Mouse (Mus musculus): ENCODE results near the gene Tmem88.

The Tmem88 gene

GRCm38 (mm10) chr11:69416509-69416908 is 18.5 kb upstream of the Tmem88 start:
- no peak for DNase-seq (ENCODE audit: low spot score in 2 of 2)

- DNase-seq (ENCODE audit: low spot score in 2 of 2) = no peak
Measured at GRCm38 (mm10) chr11:69415668-69416451, 17.8 kb upstream of the Tmem88 start.

- no peak for DNase-seq (ENCODE audit: low spot score in 2 of 2)
Measured at GRCm38 (mm10) chr11:69415327-69415667, 17.3 kb upstream of the Tmem88 start.

GRCm38 (mm10) chr11:69414421-69415326 is 16.6 kb upstream of the Tmem88 start:
- no peak for DNase-seq (ENCODE audit: low spot score in 2 of 2)

DNA sequence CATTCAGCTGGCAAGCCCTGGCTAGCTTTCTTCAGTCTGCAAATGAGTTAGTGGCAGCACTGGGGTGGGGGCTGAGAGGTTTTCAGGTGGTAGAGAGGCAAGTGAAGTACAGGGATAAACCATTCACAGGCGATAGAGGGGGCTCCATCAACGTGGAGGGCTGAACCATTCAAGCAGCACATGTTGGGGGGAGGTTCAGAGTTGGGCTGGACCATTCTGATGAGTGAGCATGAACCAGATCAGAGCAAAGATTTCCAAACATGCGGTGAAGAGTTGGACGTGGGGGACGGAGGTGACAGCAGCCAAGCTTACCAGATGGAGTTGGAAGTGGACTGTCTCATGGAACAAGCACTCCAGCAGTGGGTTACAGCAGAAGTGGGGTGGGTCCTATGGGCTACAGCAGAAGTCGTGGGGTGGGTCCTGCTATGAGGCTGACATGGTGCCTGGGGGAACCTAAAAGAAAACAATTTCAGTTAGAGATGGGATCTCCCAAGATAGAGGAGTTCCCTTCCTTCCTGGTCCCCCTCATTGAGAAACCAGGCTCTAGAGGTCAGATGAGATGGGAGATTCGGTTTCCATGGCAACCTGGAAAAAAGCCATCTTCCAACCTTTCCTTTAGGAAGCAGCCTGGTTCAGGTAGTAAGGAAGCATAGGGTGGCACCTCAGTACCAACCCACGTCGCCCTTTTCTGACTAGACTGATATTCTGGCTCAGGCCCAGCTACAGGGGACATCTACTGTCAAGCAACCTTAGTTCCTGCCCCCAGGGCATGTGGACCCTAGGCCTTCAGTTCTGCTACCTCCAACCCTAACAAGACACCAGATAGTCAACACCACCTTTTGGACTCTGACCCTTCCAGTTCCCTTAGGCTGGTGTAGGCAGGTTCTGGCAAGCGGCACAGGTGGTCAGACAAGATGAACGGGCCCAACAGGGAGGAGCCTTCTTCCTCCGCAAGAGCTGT is 15.5 kb upstream of the Tmem88 start, which contains the start of gene Kdm6b:
Gene Kdm6b, minus strand, starts transcription at position 455 of the 961 bp plus-strand sequence.
- no peak for DNase-seq (ENCODE audit: low spot score in 2 of 2)

GRCm38 (mm10) chr11:69412548-69412947 is 14.5 kb upstream of the Tmem88 start:
- DNase-seq (ENCODE audit: low spot score in 2 of 2) = no peak

DNA sequence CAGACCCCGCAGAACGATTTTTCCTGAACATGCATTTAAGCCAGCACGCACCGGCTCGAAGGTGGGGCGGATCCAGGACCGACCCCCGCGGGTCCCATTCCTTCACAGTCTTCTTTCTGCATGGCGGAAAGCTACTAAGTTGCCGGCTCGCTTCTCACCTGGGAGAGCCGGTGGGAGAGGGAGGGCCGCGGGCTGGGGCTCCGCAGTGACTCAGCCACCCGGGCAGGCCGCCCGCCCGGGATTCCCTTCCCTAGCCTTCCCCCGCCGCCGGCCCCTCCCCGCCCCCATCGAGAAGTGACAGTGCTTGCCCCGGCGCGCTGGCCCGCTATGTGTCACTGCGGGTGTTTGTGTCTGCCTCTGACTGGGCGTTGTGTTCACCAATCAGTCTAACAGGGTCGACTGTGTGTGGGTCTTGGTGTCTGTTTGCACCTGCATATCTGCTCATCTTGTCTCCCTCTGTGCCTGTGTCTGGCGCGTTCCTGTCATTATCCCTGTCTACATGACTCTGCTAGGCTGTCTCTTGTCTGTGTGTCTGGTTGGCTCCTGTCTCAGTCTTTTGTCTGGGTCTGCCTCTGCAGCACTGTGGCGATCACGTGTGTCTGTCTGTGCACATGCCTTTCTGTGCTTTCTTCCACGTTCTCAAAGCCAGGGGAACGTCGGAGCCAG is 13.6 kb upstream of the Tmem88 start:
- DNase-seq (ENCODE audit: low spot score in 2 of 2) = no peak

DNA sequence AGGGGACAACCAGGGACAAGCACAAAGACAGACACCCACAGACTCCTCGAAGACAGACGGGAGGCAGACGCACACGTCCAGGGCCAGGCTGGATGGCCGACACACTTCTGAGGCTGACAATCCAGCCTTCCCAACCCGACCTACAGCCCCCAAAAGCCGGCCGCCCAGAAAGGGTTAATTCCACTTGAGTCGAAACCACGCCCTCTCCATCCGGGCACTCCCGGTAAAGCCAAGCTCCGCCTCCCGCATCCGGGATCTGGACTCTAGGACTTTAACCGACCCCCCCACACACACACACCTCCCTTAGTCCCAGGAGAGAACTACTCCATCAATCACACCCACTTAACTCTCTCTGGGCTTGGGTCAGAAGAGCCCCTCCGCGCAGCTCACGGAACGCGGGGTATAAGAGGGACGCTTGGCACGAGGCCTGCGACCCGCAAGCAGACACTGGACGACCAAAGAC is 13.1 kb upstream of the Tmem88 start:
- peak; percentile 74 to 84 for DNase-seq (ENCODE audit: low spot score in 2 of 2)

- peak in 1 of 2 experiments; percentile 57 for DNase-seq (ENCODE audit: low spot score in 2 of 2)
Measured at GRCm38 (mm10) chr11:69410310-69411072, 12.5 kb upstream of the Tmem88 start.

GRCm38 (mm10) chr11:69410045-69410309 is 11.9 kb upstream of the Tmem88 start:
- no peak for DNase-seq (ENCODE audit: low spot score in 2 of 2)

- DNase-seq (ENCODE audit: low spot score in 2 of 2) = peak; percentile 69 to 74
Measured at GRCm38 (mm10) chr11:69409378-69410044, 11.5 kb upstream of the Tmem88 start.

GRCm38 (mm10) chr11:69408541-69409377 is 10.7 kb upstream of the Tmem88 start:
- peak; percentile 51 to 61 for DNase-seq (ENCODE audit: low spot score in 2 of 2)

- DNase-seq (ENCODE audit: low spot score in 2 of 2) = no peak
Measured at GRCm38 (mm10) chr11:69407724-69408004, 9.6 kb upstream of the Tmem88 start.

GRCm38 (mm10) chr11:69406867-69407723 is 9.1 kb upstream of the Tmem88 start:
- no peak for DNase-seq (ENCODE audit: low spot score in 2 of 2)

DNA sequence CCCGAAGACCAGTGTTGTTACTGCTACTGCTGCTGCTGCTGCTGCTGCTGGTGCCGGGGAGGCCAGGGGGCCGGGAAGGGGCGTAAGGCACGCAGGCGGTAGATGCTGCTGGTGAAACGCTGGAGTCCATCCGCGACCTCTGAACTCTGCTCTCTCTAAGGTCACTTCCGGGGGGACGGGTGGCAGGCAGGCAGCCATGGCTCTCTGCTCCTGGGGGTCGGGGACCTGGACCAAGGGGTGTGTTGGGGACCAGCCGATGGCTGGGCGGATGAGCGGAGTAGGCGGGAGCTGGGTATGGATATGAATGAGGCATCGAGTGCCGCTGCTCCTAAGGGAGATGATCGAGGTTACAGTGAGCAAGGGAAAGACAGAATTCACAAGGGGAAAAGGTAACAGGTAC is 8.2 kb upstream of the Tmem88 start:
- DNase-seq (ENCODE audit: low spot score in 2 of 2) = no peak

DNA sequence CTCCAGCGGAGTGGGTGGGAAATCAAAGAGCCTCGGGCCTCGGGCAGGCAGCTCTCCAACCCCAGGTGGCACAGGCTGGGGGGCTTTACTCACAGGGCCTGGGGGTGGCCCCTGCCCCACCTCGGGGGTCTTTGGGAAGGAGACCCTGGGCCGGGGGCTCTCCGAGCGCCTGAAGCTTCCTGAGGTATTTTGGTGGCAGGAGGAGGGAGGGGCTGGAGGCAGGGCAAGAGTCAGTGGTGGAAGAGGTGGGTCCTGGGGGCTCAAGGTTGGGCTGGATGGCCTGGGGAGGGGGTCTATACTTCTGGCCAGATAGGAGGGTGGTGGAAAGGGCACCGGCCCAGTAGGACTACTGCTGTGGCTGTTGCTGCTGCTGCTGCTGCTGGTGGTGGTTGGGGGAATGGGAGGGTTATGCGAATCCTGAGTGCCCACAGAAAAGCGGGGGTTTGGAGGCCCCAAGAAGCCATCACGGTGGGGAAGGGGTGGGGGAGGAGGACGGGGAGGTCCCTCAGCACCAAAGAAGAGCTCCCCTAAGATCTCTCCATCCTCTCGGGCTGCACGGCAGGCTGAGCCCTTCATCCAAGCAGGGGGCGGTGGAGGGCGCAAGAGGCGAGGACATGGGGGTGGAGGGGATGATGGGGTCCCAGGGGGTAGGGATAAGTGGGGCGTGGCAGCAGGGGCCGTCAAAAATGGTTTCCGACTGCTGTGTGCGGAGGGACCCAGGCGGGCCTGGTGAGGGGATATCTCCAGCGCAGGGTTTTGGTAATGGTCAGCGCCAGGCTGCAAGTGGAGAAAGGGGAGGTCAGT is 7.6 kb upstream of the Tmem88 start:
- DNase-seq (ENCODE audit: low spot score in 2 of 2) = no peak
